Mouse (Mus musculus) MEL (cell line): ENCODE data around the gene Dusp6. TPM values are rescaled to one million over a fixed set of nuclear protein-coding genes. Genes with fewer than 3 reads are reported as not detected.

ENCODE experiments used
- DNase-seq: peaks from one replicate; pipeline ENCODE4 v3.0.0; 2011; ENCODE audit warnings: low read depth, low spot score
- H3K27ac ChIP-seq: 2 replicates; pipeline ENCODE4 v1.5.1; 2012; ENCODE audit warnings: low read depth, mild to moderate bottlenecking, control low read depth, low read length, moderate library complexity; ENCODE audit not compliant: control insufficient read depth
- H3K27me3 ChIP-seq, 2 experiments: fragments of 150-350 bp in 1 of 2; sonication (generic) in 1 of 2; 2 replicates each; pipeline ENCODE4 v1.6.1; 2012; ENCODE audit warnings: low read length in 2 of 2, mild to moderate bottlenecking in 2 of 2, improper control_type of control experiment in 1 of 2, moderate library complexity in 1 of 2; ENCODE audit not compliant: insufficient read depth in 2 of 2, control insufficient read depth in 1 of 2
- H3K36me3 ChIP-seq, 2 experiments: 2 replicates each; pipeline ENCODE4 v1.6.1; 2012 to 2014; ENCODE audit warnings: low read length in 2 of 2, improper control_type of control experiment in 1 of 2, inconsistent platforms in 1 of 2, mild to moderate bottlenecking in 1 of 2; ENCODE audit not compliant: insufficient read depth in 2 of 2, control insufficient read depth in 1 of 2
- H3K4me1 ChIP-seq, 2 experiments: fragments of 150-350 bp in 1 of 2; sonication (generic) in 1 of 2; 2 replicates each; pipeline ENCODE4 v1.6.1; 2012; ENCODE audit warnings: low read length in 2 of 2, improper control_type of control experiment in 1 of 2, mild to moderate bottlenecking in 1 of 2; ENCODE audit not compliant: insufficient read depth in 2 of 2, control insufficient read depth in 1 of 2
- H3K4me3 ChIP-seq, 2 experiments: fragments of 150-350 bp in 1 of 2; sonication (generic) in 1 of 2; 2 replicates each; pipeline ENCODE4 v1.5.1; 2012; ENCODE audit warnings: low read depth in 2 of 2, low read length in 2 of 2, mild to moderate bottlenecking in 2 of 2, moderate library complexity in 2 of 2, control low read depth in 1 of 2, improper control_type of control experiment in 1 of 2; ENCODE audit not compliant: control insufficient read depth in 1 of 2, insufficient read depth in 1 of 2
- H3K79me2 ChIP-seq: 2 replicates; pipeline ENCODE4 v1.6.1; 2012; ENCODE audit warnings: mild to moderate bottlenecking, low read length, moderate library complexity; ENCODE audit not compliant: control insufficient read depth, poor library complexity, insufficient read depth
- H3K9ac ChIP-seq: 2 replicates; pipeline ENCODE4 v1.6.1; 2012; ENCODE audit warnings: low read depth, mild to moderate bottlenecking, control low read depth, low read length, moderate library complexity; ENCODE audit not compliant: control insufficient read depth, poor library complexity, severe bottlenecking
- H3K9me3 ChIP-seq: fragments of 150-350 bp; sonication (generic); replicated peaks from 2 replicates; pipeline ENCODE4 v1.6.1; 2012; ENCODE audit warnings: mild to moderate bottlenecking, low read length, improper control_type of control experiment, moderate library complexity; ENCODE audit not compliant: insufficient read depth
- BHLHE40 ChIP-seq: IDR thresholded peaks from 2 replicates; pipeline ENCODE4 v1.6.1; 2012; ENCODE audit warnings: low read depth, mild to moderate bottlenecking, inconsistent platforms, low read length, improper control_type of control experiment, borderline replicate concordance
- CHD2 ChIP-seq: IDR thresholded peaks from 2 replicates; pipeline ENCODE4 v1.6.1; 2011; ENCODE audit warnings: low read length, improper control_type of control experiment
- CTCF ChIP-seq, 3 experiments: IDR thresholded peaks in 2 of 3; conservative IDR thresholded peaks in 1 of 3; 2 replicates each; pipeline ENCODE4 v1.5.1; 2011 to 2012; ENCODE audit warnings: low read length in 3 of 3, low read depth in 2 of 3, mild to moderate bottlenecking in 2 of 3, improper control_type of control experiment in 1 of 3, inconsistent platforms in 1 of 3, mixed read lengths in 1 of 3, moderate library complexity in 1 of 3; ENCODE audit not compliant: control insufficient read depth in 1 of 3, insufficient read depth in 1 of 3, poor library complexity in 1 of 3, severe bottlenecking in 1 of 3
- E2F4 ChIP-seq: IDR thresholded peaks from 2 replicates; pipeline ENCODE4 v1.6.1; 2011; ENCODE audit warnings: low read depth, low read length, improper control_type of control experiment, borderline replicate concordance
- ELF1 ChIP-seq: IDR thresholded peaks from 2 replicates; pipeline ENCODE4 v1.6.1; 2014; ENCODE audit warnings: low read depth, mild to moderate bottlenecking, inconsistent platforms, low read length, improper control_type of control experiment, moderate library complexity
- EP300 ChIP-seq, 2 experiments: IDR thresholded peaks; 2 replicates each; pipeline ENCODE4 v1.6.1; 2011; ENCODE audit warnings: improper control_type of control experiment in 2 of 2, low read length in 2 of 2, low read depth in 1 of 2, mild to moderate bottlenecking in 1 of 2
- ETS1 ChIP-seq: IDR thresholded peaks from 2 replicates; pipeline ENCODE4 v1.6.1; 2012; ENCODE audit warnings: low read depth, mild to moderate bottlenecking, inconsistent platforms, low read length, improper control_type of control experiment, moderate library complexity
- GATA1 ChIP-seq: IDR thresholded peaks from 2 replicates; pipeline ENCODE4 v1.6.1; 2011; ENCODE audit warnings: low read depth, low read length, improper control_type of control experiment
- HCFC1 ChIP-seq: IDR thresholded peaks from 2 replicates; pipeline ENCODE4 v1.6.1; 2012; ENCODE audit warnings: low read depth, mild to moderate bottlenecking, inconsistent platforms, low read length, improper control_type of control experiment, moderate library complexity
- MAFK ChIP-seq: IDR thresholded peaks from 2 replicates; pipeline ENCODE4 v1.6.1; 2011; ENCODE audit warnings: low read depth, mild to moderate bottlenecking, low read length, improper control_type of control experiment, borderline replicate concordance
- MAX ChIP-seq: IDR thresholded peaks from 2 replicates; pipeline ENCODE4 v1.6.1; 2011; ENCODE audit warnings: low read length, improper control_type of control experiment
- MAZ ChIP-seq: IDR thresholded peaks from 2 replicates; pipeline ENCODE4 v1.6.1; 2012; ENCODE audit warnings: low read depth, mild to moderate bottlenecking, inconsistent platforms, low read length, improper control_type of control experiment
- MYB ChIP-seq: IDR thresholded peaks from 2 replicates; pipeline ENCODE4 v1.6.1; 2011; ENCODE audit warnings: mild to moderate bottlenecking, low read depth, low read length, improper control_type of control experiment
- MYC ChIP-seq: IDR thresholded peaks from 2 replicates; pipeline ENCODE4 v1.6.1; 2011; ENCODE audit warnings: low read depth, mild to moderate bottlenecking, low read length, improper control_type of control experiment, moderate library complexity
- NRF1 ChIP-seq: IDR thresholded peaks from 2 replicates; pipeline ENCODE4 v1.6.1; 2014; ENCODE audit warnings: low read depth, mild to moderate bottlenecking, inconsistent platforms, low read length, improper control_type of control experiment, moderate library complexity; ENCODE audit not compliant: poor library complexity, insufficient read depth, severe bottlenecking
- POLR2A ChIP-seq, 2 experiments: IDR thresholded peaks; 2 replicates each; pipeline ENCODE4 v1.6.1; 2011 to 2012; ENCODE audit warnings: low read length in 2 of 2, mild to moderate bottlenecking in 2 of 2, control low read depth in 1 of 2, improper control_type of control experiment in 1 of 2, low read depth in 1 of 2, moderate library complexity in 1 of 2; ENCODE audit not compliant: control insufficient read depth in 1 of 2, insufficient read depth in 1 of 2, poor library complexity in 1 of 2
- RAD21 ChIP-seq: IDR thresholded peaks from 2 replicates; pipeline ENCODE4 v1.6.1; 2011; ENCODE audit warnings: mild to moderate bottlenecking, low read depth, low read length, improper control_type of control experiment
- SMC3 ChIP-seq: IDR thresholded peaks from 2 replicates; pipeline ENCODE4 v1.6.1; 2011; ENCODE audit warnings: low read depth, low read length, improper control_type of control experiment
- TAL1 ChIP-seq: IDR thresholded peaks from 2 replicates; pipeline ENCODE4 v1.6.1; 2012; ENCODE audit warnings: mild to moderate bottlenecking, inconsistent platforms, low read length, moderate library complexity, mixed read lengths
- USF1 ChIP-seq: IDR thresholded peaks from 2 replicates; pipeline ENCODE4 v1.6.1; 2014; ENCODE audit warnings: low read depth, mild to moderate bottlenecking, inconsistent platforms, low read length, improper control_type of control experiment, moderate library complexity
- ZC3H11A ChIP-seq: IDR thresholded peaks from 2 replicates; pipeline ENCODE4 v1.6.1; 2012; ENCODE audit warnings: low read depth, mild to moderate bottlenecking, inconsistent platforms, low read length, improper control_type of control experiment
- ZKSCAN1 ChIP-seq: IDR thresholded peaks from 2 replicates; pipeline ENCODE4 v1.6.1; 2012; ENCODE audit warnings: low read depth, mild to moderate bottlenecking, inconsistent platforms, low read length, improper control_type of control experiment, moderate library complexity
- ZMIZ1 ChIP-seq: IDR thresholded peaks from 2 replicates; pipeline ENCODE4 v1.6.1; 2012; ENCODE audit warnings: low read depth, mild to moderate bottlenecking, inconsistent platforms, low read length, improper control_type of control experiment, moderate library complexity
- polyA plus RNA-seq, 2 experiments: library from polyadenylated mRNA; stranded (reverse) in 1 of 2; unstranded in 1 of 2; fragments of >175 nt in 1 of 2; fragments of >200 nt in 1 of 2; gene quantifications; 2 replicates each; pipeline versions ENCODE4 v1.2.1 to v1.2.4; 2012; ENCODE audit warnings: low replicate concordance in 2 of 2, low read depth in 1 of 2; ENCODE audit not compliant: insufficient read length in 2 of 2, insufficient read depth in 1 of 2, missing spikeins in 1 of 2
- total RNA-seq: library from RNA; depleted of rRNA; stranded (reverse); fragments of 300-350 nt; gene quantifications from 2 replicates; pipeline ENCODE4 v1.2.3, GENCODE M21; 2012

The Dusp6 gene
- total and polyA plus RNA-seq, 3 experiments = 8.2 to 11.9 TPM; not detected in 1

DNA sequence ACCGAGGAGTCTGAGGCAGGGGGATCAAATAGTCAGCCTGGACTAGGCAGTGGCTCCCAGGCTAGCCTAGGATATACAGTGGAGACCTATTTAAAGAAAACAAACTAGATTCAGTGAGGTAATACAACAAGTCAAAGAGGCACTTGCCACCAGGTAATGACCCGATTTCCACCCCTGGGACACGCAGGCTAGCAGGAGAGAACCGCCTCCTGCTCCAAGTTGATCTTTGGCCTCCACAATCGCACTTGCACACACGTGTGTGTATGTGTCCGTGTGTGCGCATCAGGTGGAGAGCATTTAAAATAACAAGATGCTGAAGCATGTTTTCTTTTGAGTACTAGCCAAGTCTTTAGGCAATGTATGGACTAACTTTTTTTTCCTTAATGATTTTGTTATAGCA lies 28.7 kb upstream of the Dusp6 start:
- no peak for TF ChIP-seq GATA1
- TF ChIP-seq ZC3H11A = no peak
- TF ChIP-seq USF1 = no peak
- TF ChIP-seq MAX = no peak
- TF ChIP-seq SMC3 = no peak
- TF ChIP-seq ZMIZ1 = no peak
- no peak for TF ChIP-seq EP300 (IDR thresholded peaks at IDR 0.05; ENCODE audit: low read depth in 1 of 2, low read length in 2 of 2)
- TF ChIP-seq TAL1 = no peak
- TF ChIP-seq ELF1 = no peak
- TF ChIP-seq E2F4 = no peak
- no peak for TF ChIP-seq ZKSCAN1
- TF ChIP-seq, all 39 proteins: peak for 0
- no peak overlapping the region for H3K9ac ChIP-seq
- no peak overlapping the region for H3K27ac ChIP-seq
- no peaks in the 10 kb centered on the region for H3K9me3 ChIP-seq
- DNase-seq = no peak
- H3K4me1 ChIP-seq = no peaks in the 10 kb centered on the region
- no peaks in the 10 kb centered on the region for H3K36me3 ChIP-seq
- peaks cover 0 to 2% of the 10 kb centered on the region in 2 experiments for H3K27me3 ChIP-seq
- H3K79me2 ChIP-seq = no peaks in the 10 kb centered on the region
- no peak overlapping the region for H3K4me3 ChIP-seq

DNA sequence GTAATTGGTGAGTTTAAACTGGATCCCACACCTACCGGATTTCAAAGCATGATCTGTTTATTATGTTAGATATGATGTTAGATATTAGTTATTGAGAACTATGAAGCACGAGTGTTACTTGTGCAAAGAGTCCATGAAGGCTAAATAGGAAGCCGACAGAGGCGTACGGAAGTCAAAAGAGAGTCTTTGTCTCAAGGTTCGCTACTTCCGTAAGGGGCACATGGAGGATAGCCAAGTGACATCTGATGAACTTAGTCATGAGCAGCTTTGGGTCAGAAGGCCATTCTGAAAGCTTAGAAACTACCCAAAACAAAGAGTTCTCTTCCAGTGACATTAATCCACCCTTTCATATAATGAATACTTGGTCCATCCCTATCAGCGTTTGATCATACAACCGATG lies 27.9 kb upstream of the Dusp6 start:
- no peak overlapping the region for H3K4me3 ChIP-seq
- TF ChIP-seq BHLHE40 (no peak), MAFK (no peak), USF1 (no peak), RAD21 (no peak), MYB (no peak), TAL1 (no peak), POLR2A (IDR thresholded peaks at IDR 0.05; ENCODE audit: control insufficient read depth in 1 of 2, insufficient read depth in 1 of 2, low read depth in 1 of 2, low read length in 2 of 2, poor library complexity in 1 of 2) (no peak), GATA1 (no peak), CTCF (IDR thresholded peaks at IDR 0.05 in 2 of 3, conservative IDR thresholded peaks at IDR 0.05 in 1 of 3; ENCODE audit: control insufficient read depth in 1 of 3, insufficient read depth in 1 of 3, low read depth in 2 of 3, low read length in 3 of 3, poor library complexity in 1 of 3, severe bottlenecking in 1 of 3) (no peak), E2F4 (no peak), MAZ (no peak), ZKSCAN1 (no peak), ETS1 (no peak), CHD2 (no peak), ELF1 (no peak), HCFC1 (no peak), ZC3H11A (no peak), MYC (no peak), NRF1 (no peak)
- TF ChIP-seq, all 39 proteins: peak for 0
- Histone ChIP-seq H3K27ac (no peak overlapping the region), H3K4me1 (no peaks in the 10 kb centered on the region), H3K9me3 (no peaks in the 10 kb centered on the region), H3K79me2 (no peaks in the 10 kb centered on the region), H3K36me3 (no peaks in the 10 kb centered on the region), H3K9ac (no peak overlapping the region), H3K27me3 (peaks cover 0 to 2% of the 10 kb centered on the region in 2 experiments)
- no peak for DNase-seq
